Mouse (Mus musculus) right cerebral cortex, postnatal 14 days (tissue): ENCODE data around the gene Znfx1.
A peak's percentile ranks its signal among the peaks of the same experiment; 100 is the strongest.
"Not testable (repeated sequence)": the region's sequence is repeated elsewhere in the genome, so short reads cannot be mapped to it uniquely, and the experiment has no call there.

Experiments used
- DNase-seq: peaks from one replicate; pipeline ENCODE4 v3.0.0; 2022

Gene Znfx1

DNA sequence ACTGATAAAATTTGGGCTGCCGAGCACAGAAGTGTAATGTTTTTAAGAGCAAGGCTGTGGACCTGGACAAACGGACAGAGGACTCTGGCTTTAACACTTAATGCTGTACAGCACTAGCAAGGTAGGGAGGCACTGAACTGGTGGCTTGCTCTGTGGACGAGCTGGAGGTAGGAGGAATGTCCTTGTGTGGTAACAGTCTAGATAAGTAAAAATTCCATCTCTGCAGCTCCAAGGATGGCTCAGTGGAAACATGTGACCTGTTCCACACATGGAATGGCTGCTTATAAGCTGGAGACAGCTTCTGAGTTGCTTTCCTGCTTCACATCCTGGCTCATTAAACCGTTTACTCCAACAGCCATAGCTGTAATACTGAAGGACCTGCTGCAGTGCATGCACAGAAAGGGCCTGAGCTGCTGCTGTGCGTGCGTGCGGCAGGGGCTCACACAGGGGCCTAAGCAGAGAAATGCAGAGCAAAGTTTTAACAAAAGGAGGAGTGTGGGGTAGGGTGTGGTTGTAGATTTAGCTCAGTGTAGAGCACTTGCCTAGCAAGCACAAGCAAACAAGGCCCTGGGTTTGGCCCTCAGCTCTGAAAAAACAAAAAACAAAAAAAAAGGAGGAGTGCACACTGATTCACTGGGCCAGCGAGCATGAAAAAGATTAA lies 14.0 kb downstream of the Znfx1 start:
- DNase-seq, result no peak

DNA sequence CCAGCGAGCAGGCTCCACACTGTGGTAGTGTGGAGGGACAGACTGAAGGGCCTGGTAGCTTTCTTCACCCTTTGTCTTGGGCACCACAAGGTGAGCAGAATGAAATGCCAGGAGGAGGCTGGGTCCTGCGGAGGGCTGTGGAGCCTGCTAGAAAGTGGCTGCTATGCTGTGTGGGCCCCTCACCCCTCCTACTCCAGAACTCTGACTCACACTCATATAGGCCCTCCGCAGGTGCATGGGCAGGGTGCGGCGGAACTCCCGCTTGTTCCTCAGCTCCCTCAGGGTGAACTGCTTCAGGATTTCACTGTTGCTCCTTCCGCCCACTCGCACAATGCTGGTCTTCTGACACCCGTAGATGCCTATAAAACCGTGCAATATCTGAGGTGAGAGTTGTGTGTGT lies 14.6 kb downstream of the Znfx1 start:
- DNase-seq, result no peak

DNA sequence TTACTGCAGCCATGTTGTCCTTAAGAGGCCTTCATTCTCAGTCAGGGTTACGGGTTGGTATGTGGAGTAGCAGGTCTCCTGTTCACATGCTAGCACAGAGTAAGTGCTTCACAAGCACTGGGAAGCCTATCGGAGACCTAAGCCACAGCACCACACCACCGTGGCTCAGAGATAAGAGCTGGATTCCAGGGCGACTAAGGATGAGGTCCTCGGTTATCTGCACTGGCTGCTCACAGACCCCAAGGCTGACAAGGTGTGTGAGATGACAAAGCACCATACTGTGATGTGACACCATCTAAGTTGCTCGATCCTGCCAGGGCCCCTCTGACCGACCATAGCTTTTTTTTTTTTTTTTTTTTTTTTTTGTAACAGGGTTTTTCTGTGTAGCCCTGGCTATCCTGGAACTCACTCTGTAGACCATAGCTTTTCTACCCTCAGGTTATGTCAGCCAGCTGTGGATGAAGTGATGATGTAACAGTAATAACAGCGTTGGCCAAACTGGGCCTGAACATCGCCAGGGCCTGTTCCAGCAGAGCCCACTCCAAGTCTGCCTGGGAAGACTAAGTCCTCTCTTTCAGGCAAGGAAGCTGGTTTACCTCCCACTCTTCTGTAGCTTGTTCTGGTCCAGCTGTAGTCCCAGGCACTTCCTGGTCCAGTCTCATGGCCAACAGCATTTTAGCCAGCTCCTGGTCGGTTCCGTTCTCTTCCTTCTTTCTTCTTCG lies 19.3 kb downstream of the Znfx1 start:
- no peak for DNase-seq

DNA sequence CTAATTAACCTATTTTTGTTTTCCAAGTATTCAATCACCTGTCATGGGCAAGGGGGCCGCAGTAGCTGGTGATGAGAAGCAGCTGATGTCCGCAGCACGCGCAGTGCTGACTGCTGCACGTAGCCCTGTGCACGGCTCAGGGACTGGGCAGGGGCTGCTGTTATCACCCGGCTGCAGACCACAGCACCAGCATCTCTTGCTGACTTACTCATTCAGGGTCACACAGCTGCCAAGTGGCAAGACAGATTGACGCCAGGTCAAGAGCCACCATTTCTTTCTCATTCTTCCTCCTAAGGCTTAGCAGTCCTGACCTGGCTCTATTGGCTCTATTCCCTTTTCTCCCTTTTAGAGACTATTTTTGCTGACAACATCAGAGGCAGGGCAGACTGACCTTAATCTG lies 23.4 kb downstream of the Znfx1 start:
- DNase-seq, result no peak

DNA sequence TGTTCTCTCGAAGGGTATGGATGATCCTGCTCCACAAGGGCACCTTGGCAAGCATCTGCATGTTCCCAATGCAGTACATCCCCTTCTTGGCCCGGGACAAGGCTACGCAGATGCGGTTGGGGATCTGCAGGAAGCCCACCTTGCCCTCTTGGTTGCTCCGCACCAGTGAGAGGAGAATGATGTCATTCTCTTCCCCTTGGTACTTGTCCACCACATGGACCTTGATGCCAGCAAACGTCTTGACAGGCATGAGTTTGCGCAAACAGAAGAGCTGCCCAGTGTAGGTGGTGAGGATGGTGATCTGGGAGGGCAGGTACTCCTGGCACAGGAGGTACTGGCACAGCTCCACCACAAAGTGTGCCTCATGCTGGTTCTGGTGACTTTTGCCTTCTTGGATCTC lies 24.1 kb downstream of the Znfx1 start:
- DNase-seq, result no peak

DNA sequence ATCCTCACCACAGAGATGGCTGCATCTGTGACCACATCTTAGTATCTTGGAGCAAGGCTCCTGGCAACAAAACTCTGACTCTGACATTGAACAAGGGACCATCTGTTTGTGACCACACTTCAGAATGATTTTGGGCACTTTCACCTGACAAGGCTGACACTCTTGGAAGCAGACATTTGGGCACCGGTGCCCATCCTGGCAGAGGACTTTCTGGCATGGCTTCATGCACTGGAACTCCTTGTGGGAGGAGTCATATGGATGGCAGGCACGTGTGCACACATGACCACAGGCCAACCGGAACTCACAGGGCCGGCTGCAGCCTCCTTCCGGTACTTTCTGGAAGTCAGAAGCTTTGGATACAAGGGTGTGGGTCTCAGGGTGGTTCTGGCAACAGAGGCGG lies 24.5 kb downstream of the Znfx1 start:
- no peak for DNase-seq

DNA sequence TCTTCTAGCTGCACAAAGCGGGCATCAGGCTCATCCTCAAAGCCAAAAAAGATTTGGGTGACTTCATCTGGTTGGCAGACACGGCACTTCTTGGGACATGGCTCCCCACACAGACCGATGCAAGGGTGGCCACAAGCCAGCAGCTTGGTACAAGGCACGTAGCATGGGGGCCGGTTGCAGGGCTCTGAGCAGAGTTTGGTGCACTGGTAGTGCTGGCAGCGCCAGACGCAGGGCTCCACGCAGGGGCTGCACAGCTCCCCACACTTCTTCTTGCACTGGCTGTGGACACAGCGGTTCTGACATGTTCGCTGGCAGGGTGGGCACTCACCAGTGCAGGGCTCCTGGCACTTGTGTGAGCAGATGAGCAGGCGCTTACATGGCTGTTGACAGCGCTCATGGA lies 25.1 kb downstream of the Znfx1 start:
- DNase-seq, result no peak

DNA sequence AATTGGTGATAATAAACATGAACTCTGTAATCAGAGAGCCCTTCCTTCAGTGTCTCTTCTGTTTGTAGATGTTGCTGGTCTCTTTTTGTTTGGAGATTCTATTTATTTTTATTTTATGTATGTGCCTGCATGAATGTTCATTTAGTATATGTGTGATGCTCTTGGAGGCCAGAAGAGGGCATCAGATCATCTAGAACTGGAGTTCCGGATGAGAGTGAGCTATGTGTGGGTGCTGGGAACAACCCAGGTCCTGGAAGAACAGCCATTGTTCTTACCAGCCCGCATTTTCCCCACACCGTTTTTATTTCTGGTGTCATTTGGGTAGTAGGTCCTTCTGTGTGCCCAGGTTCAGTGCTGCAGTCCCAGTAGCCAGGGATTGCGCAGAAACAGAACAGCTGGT lies 32.3 kb downstream of the Znfx1 start:
- no peak for DNase-seq

DNA sequence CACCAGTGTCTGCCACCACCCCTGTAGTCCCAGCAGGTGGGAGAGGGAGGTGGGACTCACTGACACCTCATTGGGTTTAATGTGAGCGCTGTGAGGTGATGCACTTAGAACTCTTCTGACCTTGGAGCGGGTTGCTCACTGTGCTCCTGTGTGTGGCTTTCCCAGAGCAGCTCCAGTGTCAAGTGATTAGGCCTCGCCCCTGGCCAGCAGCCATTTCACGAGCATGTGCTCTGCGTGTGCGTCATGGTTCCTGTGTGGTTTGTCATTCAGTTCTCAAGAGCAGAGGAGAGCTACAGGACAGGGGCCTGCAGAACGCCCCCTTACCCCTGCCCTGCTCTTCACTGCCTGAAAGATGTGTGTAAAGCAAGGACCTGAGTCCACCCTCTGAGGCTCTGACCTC lies 34.3 kb downstream of the Znfx1 start:
- no peak for DNase-seq

DNA sequence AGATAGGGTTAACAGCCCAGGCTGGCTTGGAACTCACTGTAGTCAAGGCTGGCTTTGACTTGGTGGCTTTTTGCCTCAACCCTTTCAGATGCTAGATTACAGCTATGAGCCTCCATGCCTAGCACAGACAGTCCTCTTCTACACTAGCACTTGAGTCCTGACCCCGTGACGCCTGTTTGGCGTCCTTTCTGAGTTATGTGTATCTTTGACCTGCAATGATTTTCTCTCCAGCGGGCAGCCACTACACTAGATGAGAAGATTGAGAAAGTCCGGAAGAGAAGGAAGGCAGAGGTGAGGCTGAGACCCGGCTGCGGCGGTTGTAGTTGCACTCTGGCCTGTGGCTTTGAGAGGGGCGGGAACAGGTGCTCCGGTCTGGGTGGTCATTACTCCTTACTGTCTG lies 43.4 kb downstream of the Znfx1 start:
- DNase-seq, result no peak

DNA sequence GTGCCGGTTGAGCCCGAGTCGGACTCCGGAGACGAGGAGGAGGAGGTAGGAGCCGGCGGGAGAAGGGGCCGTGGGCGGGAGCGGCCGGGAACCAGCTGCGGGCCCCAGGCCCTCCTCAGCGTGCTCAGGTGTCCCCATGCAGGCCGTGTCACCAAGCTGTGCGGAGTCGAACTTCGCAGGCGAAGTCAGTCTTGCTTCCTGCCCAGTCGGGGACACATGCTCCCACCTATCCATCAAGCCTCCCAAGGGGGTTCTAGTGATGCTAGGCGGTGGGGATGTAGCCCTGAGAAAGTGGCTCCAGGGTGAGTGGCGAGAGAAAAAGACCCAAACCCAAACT lies 47.5 kb downstream of the Znfx1 start:
- no peak for DNase-seq

DNA sequence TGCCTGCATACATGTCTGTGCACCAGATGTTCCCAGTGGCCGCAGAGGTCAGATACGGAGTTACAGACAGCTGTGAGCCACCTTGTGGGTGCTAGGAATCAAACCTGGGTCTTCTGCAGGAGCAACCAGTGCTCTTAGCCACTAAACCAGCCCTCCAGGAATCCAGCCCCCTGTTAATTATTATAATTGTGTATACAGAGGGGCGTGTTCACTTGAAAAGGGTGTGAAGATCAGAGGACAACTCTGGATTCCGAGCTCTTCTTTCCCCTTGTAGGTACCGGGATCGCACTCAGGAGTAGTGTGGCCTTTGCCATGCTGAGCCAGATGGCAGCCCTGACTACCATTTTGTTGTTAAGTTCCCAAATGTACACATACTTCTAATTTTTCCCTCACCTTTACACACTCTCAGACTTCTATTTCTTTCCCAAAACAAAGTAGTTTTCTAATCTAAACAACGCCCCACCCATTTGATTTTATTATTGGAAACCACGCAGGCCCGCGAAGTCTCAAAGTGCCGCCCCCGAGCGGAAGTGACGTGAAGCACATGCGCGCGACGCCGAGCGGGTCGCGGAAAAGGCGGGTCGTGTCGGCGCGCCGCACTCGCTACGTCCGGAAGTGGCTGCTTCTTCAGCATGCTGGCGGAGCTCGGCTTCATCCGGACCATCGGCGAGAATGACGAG lies 48.0 kb downstream of the Znfx1 start, which contains the start of gene Ddx27:
Gene Ddx27, plus strand, starts transcription at position 492 of the 680 bp plus-strand sequence.
- peak; percentile 93 for DNase-seq

DNA sequence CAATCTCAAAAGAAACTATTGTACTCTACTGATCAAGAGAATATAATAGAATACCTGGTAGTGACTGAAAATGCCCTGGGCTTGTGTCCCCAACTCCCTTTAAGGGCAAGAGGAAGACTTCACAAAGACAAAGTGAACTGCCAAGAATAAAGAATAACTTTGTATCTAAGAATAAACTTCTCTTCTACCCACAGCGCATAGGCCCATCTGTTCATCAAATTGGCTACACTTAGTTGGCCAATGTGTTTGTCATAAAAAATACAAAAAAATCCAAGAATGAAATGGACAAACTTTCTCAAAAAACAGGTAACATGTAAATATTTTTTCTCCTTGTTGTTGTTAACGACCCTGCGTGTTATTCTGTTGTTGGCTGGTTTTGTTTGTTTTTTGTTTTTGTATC lies 52.3 kb downstream of the Znfx1 start:
- DNase-seq, result no peak

DNA sequence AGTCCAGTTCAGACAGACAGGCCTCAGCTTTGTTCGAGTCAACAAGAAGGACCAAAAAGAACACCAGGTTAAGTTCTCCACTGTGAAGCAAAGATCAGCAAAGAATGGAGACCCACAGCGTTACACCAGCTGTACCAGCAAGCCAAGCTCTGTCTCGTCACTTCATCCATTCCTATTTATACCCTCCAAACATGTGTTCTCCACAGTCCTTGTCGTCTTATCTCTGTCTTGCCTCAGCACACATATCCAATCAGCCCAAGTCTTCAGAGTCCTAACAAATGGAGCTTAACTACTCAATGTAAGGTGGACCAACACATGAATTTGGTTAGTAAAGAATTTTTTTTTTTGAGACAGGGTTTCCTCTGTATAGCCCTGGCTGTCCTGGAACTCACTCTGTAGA lies 53.3 kb downstream of the Znfx1 start:
- no peak for DNase-seq

DNA sequence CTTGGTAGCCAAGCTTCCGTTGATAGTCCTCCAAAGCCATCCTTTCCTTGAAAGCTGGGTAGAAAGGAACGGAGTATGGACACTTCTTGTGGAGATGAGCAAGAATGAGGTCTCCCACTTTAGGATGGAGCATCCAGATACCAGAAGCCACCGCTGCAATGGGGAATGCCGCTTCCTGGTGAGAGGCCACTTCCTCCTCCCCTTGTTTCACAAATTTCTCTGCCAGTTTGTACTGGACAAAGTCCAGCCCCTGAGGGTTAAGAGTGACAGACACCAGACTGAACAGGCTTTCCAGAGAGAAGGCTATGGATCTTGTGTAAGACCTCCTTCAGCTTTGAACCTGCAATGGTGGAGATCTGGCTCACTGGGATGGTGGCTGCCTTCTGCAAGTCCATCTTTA lies 55.2 kb downstream of the Znfx1 start:
- not testable (repeated sequence) for DNase-seq

DNA sequence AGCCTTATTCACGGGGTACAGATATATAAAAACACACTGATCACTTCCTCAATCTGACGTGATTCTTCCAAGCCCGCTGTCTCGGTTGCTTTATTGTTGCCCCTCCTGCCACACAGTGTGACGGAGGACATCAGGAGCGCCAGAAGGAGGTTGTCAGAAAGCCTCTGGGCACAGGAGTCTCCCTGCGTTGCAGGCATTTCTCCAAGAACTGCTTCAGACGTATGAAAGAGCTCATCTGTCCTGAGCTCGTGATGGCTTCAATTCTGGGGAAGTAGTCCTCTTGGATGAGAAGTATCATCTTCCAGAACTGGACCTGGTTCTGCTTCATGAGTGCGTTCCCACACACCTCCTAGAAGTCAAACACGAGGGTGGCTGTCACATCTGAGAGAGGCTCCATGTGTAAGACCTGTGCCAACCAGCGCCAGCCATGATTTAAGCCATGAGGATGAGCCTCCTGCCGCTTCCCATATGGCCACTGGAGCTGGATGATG lies 55.8 kb downstream of the Znfx1 start:
- DNase-seq, result no peak

DNA sequence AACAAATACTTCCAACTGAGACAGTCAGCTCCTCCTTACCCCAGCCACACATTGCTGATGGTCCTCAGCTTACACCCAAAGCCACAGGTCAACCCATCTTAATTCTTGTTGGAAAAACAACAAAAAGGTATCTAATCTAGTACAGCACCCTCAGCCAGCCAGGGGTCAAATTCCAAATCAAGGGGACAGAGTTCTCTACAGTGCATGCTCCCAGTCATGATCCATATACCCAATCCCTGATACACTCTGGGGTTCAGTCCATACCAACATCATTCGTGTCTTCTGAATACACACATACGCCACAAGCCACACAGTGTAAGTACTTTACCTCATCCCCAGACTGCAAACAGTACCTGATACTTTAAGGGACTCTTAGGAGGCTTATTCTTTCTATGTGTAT lies 56.5 kb downstream of the Znfx1 start:
- no peak for DNase-seq

DNA sequence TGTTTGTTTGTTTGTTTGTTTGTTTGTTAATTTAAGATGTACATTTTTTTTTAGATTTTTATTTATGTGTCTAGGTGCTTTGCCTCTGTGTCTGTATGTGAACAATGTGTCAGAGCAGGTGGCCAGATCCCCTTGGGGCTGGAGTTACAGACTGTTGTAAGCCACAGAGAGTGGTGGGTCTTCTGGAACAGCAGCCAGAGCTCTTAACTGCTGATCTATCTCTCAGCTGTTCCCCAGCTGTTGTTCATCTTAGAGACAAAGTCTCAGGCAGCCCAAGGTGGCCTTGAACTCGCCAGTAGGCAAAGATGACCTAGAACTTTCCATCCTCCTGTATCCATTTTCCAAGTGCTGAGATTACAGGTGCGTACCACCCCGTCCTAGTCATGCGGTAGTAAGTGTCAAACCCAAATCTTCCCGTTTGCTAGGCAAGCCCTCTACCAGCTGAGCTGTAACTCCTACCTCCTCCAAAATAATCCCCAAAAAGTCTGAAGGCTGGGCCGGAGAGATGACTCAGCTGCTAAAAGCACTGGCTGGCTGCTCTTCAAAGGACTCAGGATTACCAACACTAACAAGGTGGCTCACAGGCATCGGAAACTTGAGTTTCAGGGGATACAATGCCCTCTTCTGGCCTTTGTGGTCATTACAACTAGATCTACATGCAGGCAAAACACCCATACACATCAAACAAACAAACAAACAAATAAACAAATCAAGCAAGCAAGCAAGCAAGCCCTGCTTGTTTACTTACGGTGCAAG lies 58.5 kb downstream of the Znfx1 start:
- peak; percentile 52 for DNase-seq

DNA sequence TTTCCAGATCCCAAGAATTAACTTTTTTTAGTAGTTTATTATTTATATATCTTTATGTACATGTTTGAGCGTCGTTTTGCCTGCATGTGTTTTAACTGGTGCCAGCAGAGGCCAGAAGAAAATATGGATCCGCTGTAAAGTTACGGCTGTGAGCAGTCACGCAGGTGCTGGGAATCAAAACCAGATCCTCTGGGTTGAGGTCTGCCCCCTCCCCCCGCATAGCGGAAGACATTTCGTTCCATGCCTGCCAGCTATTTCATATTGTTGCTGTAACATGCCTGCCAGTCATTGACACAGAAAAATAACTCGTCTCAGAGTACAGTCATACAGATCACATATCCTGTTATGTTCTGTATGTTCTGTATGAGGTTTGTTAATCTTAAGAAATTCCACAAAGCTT lies 61.3 kb downstream of the Znfx1 start:
- DNase-seq, result no peak

DNA sequence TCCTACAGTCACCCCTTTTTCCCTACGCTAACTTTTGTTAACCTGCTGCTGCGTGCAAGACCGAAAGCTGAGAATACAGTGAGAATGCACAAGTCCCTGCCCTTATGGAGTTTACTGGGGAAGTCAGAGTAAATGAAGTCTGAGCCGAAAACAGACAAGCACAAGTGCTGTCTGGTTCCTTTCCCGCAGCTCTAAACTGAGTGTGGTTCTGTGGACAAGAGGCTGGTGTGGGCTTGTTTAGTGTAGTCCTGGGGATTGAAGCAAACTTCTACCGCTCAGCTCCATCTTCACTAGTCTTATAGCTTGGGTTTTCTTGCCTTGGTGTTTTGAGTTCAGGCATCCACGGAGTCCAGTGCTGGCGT lies 66.3 kb downstream of the Znfx1 start:
- DNase-seq, result no peak

DNA sequence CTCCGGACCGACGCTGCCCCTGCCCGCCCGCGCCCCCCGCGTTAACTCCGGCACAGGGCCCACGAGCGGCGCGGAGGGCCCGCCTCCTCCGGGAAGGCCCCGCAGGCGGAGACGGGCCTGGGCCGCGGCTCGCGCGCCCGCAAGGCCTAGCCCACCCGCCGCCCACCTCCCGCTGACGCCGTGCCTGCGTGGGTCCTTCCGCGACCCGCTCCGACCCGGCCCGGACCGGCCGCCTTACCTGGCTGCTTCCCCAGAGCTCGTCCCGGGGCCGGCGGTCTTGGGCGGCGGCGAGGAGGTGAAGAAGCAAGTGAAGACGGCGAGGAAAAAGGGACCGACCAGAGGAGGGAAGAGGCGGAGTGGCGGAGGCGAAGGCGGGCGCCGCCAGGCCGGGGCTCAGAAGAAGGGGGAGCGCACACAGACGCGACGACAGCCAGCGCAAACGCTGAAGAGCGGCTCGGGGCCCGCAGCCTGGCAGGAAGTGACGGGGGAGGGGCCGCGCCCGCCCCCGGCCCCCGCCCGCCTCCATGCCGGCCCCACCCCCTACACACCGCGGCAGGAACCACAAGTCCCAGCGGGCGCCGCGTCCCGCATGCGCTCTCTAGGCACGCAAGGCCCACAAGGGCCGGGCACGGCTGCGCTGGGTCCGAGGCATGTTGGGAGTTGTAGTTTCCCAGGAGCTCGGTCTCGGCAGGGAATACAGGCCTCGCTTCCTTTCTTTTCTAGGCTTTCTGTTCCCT lies 66.9 kb downstream of the Znfx1 start, which contains the start of gene Stau1:
Gene Stau1, minus strand, starts transcription at position 504 of the 737 bp plus-strand sequence.
- peak; percentile 97 for DNase-seq

DNA sequence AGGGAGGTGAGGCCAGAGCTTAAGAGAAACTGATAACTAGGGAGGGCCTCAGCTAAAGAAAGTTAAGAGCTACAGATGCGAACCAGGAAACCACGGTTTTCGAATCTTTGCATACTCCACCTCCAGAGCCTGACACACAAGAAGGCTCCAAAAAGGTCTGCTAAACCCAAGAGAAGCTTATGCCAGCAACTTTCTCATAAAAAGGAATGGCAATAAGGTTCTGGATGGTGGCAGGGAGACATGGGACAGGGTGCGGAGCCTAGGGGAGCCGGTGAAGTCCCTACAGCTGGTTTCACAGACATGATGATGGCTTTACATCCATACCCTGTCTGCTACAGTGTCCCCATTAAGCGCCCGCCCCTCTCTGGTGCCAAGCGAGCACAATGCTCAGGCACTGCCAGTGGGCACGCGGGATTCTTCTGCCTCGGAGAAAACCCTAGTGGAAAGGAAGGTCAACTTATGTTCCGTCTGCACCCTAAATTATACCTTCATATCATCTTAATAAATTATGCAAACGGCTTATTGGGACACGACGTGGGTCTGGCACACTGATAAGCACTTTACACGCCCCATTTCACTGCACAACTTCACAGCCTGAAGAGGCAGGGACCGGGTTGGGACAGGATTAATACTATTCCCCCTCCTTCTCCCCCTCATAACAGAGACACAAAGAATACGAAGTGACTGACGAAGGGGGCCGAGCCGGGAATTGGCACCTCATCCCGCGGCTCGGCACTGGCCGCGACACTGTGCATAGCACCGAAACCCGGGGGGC lies 67.6 kb downstream of the Znfx1 start:
- DNase-seq, result peak; percentile 31
